Mouse (Mus musculus): ENCODE measurements at regions not wholly inside any gene's neighbourhood (a gene's known extent, or its start where the extent isn't known, plus 50 kb on each side); places are given as distances from the start of the nearest gene placed in this dataset.

DNA sequence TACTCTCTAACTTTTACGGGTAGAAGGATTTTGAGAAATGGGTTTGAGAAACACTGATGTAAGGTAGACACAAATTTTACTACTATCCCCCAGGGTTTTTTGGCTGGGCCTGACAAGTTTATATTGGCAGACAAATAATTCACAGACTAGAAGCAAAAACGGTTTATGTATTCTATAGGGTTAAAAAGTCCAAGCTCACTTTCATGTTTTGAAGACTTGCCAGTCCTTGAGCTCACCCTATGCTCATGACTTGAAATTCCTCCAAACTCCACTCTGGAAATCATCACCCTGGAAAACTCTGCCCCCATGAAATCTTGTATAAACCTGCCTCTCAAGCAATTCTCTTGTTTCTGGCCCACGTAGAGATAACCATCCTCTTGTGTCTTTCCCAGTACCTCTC is 106.7 kb upstream of the Slc39a10 start:
- no peak for TF ChIP-seq CTCF (IDR thresholded peaks at IDR 0.05; ENCODE audit: insufficient read depth, low read length)
- no peak for TF ChIP-seq POLR2A (IDR thresholded peaks at IDR 0.05; ENCODE audit: borderline replicate concordance, extremely low read depth, low read depth, low read length)

Data from lung, adult 2 months (tissue).